In genomic region chr2:84885084-84886055, GRCm38 (mm10) we compare ENCODE assay signal across 9 mouse cellular contexts. TPM values are rescaled to one million over a fixed set of nuclear protein-coding genes. Genes with fewer than 3 reads are reported as not detected.
A peak's percentile ranks its signal among the peaks of the same experiment; 100 is the strongest.
DNase-seq lines count a peak whose midpoint lies in the region; ATAC-seq and TF ChIP-seq lines count a peak whose summit lies in the region.
"Had no signal": no experiment of that assay in that cellular context is flagged by ENCODE, and none has a peak within 500 bp of the region (broad histone marks: within the 10 kb centered on the region; RNA-seq: fewer than 3 reads in every experiment).

No protein-coding gene starts in this region.

- H3K27me3 ChIP-seq in lung, embryonic 16.5 days (ENCODE audit: control insufficient read depth, insufficient read depth, low read depth, low read length), result peaks cover 81% of the 10 kb centered on the region
- peaks cover 68% of the 10 kb centered on the region for H3K27me3 ChIP-seq in intestine, postnatal 0 days (replicated peaks; ENCODE audit: control insufficient read depth, insufficient read depth, low read length)

- 15% methylated on average over 21 of the region's 23 CpGs for WGBS in lung, embryonic 16.5 days
- WGBS in intestine, postnatal 0 days, result 23% methylated on average over 22 of the region's 23 CpGs

- TF ChIP-seq CTCF in intestine, postnatal 0 days (IDR thresholded peaks at IDR 0.05; ENCODE audit: low read depth), result no peak

- no peaks in the 10 kb centered on the region for H3K36me3 ChIP-seq in lung, embryonic 16.5 days (ENCODE audit: control insufficient read depth, insufficient read depth, low read length)
- no peaks in the 10 kb centered on the region for H3K36me3 ChIP-seq in intestine, postnatal 0 days (ENCODE audit: control insufficient read depth, insufficient read depth)

- peak; percentile 91 for DNase-seq in heart, adult 11 months
- DNase-seq in heart, adult 9 months (ENCODE audit: low spot score in 2 of 2), result no peak
- no peak for DNase-seq in lung, postnatal 25 days (ENCODE audit: low spot score)
- peak; percentile 44 for DNase-seq in retina, embryonic 14.5 days (ENCODE audit: low spot score)
- no peak for DNase-seq in urinary bladder, postnatal 4 days (ENCODE audit: low spot score in 2 of 2)

- no peaks in the 10 kb centered on the region for H3K9me3 ChIP-seq in lung, embryonic 16.5 days (ENCODE audit: control insufficient read depth, low read length)
- no peaks in the 10 kb centered on the region for H3K9me3 ChIP-seq in intestine, postnatal 0 days (ENCODE audit: control insufficient read depth)
- H3K9me3 ChIP-seq: megakaryocyte, embryonic 14.5 days had no signal

- peak overlapping the region; percentile 96; the same call in 1 of the 2 replicates for H3K4me2 ChIP-seq in lung, embryonic 16.5 days (ENCODE audit: low read depth, low read length)
- peak overlapping the region; percentile 87 for H3K4me2 ChIP-seq in intestine, postnatal 0 days (replicated peaks; ENCODE audit: low read depth)

- H3K9ac ChIP-seq in lung, embryonic 16.5 days (ENCODE audit: low read length), result no peak overlapping the region
- H3K9ac ChIP-seq in intestine, postnatal 0 days (ENCODE audit: low read depth, low read length), result no peak overlapping the region

- ATAC-seq in lung, embryonic 16.5 days (ENCODE audit: low read depth), result no peak
- no peak for ATAC-seq in intestine, postnatal 0 days
- ATAC-seq in megakaryocyte, adult 5-6 weeks (ENCODE audit: poor library complexity, severe bottlenecking), result no peak

- peaks cover 40% of the 10 kb centered on the region for H3K4me1 ChIP-seq in lung, embryonic 16.5 days (replicated peaks; ENCODE audit: control insufficient read depth, insufficient read depth, low read length)
- peaks cover 11% of the 10 kb centered on the region; the same call in 1 of the 2 replicates for H3K4me1 ChIP-seq in intestine, postnatal 0 days (replicated peaks; ENCODE audit: control insufficient read depth, insufficient read depth, low read length)

- no peak overlapping the region for H3K27ac ChIP-seq in lung, embryonic 16.5 days (ENCODE audit: low read length)
- H3K27ac ChIP-seq in intestine, postnatal 0 days (ENCODE audit: low read depth, low read length), result no peak overlapping the region

- H3K4me3 ChIP-seq in lung, embryonic 16.5 days (ENCODE audit: low read length), result no peak overlapping the region; the same call in 1 of the 2 replicates
- H3K4me3 ChIP-seq in intestine, postnatal 0 days (ENCODE audit: low read depth, low read length), result no peak overlapping the region; the same call in 1 of the 2 replicates

RNA-seq across cellular contexts. Expression of gene Rtn4rl2, which starts 1.1 kb away (rescaled TPM):
- 0.16 and 0.31 TPM in 2 replicates for polyA plus RNA-seq in lung, embryonic 16.5 days (2015; fragmentation: Nextera tagmentation; extraction: Ambion mirVana)
- polyA plus RNA-seq in intestine, postnatal 0 days (2015; fragmentation: Nextera tagmentation; extraction: Ambion mirVana), result 0.98 and 1.0 TPM in 2 replicates
- not detected in 2 replicates for total RNA-seq in megakaryocyte, adult 5-6 weeks (2015)
- total RNA-seq in megakaryocyte, adult 5-6 weeks (2017), result not detected in 2 replicates

RNA-seq across cellular contexts. Expression of gene Slc43a1, which starts 46.7 kb away (rescaled TPM):
- polyA plus RNA-seq in lung, embryonic 16.5 days (2015; fragmentation: Nextera tagmentation; extraction: Ambion mirVana), result 16.5 and 20.4 TPM in 2 replicates
- polyA plus RNA-seq in intestine, postnatal 0 days (2015; fragmentation: Nextera tagmentation; extraction: Ambion mirVana), result 3.6 and 4.1 TPM in 2 replicates
- 3.7 and 5.2 TPM in 2 replicates for total RNA-seq in megakaryocyte, adult 5-6 weeks (2015)
- total RNA-seq in megakaryocyte, adult 5-6 weeks (2017), result 1.6 and 3.1 TPM in 2 replicates

RNA-seq across cellular contexts. Expression of gene Slc43a3, which starts 51.0 kb away (rescaled TPM):
- polyA plus RNA-seq in lung, embryonic 16.5 days (2015; fragmentation: Nextera tagmentation; extraction: Ambion mirVana), result 87.3 and 92.8 TPM in 2 replicates
- polyA plus RNA-seq in intestine, postnatal 0 days (2015; fragmentation: Nextera tagmentation; extraction: Ambion mirVana), result 42.5 and 48.0 TPM in 2 replicates
- total RNA-seq in megakaryocyte, adult 5-6 weeks (2015), result 51.4 and 53.0 TPM in 2 replicates
- total RNA-seq in megakaryocyte, adult 5-6 weeks (2017), result 41.9 and 45.2 TPM in 2 replicates

RNA-seq across cellular contexts. Expression of gene Timm10, which starts 58.6 kb away (rescaled TPM):
- polyA plus RNA-seq in lung, embryonic 16.5 days (2015; fragmentation: Nextera tagmentation; extraction: Ambion mirVana), result 36.9 and 39.3 TPM in 2 replicates
- 51.9 and 59.2 TPM in 2 replicates for polyA plus RNA-seq in intestine, postnatal 0 days (2015; fragmentation: Nextera tagmentation; extraction: Ambion mirVana)
- 17.7 and 18.6 TPM in 2 replicates for total RNA-seq in megakaryocyte, adult 5-6 weeks (2015)
- 14.2 and 19.8 TPM in 2 replicates for total RNA-seq in megakaryocyte, adult 5-6 weeks (2017)

Comparison
In these comparisons a context has a peak if more than half of its experiments do, and no peak if none do; other contexts are left out.
1. DNase-seq: peak in heart, adult 11 months (single experiment) and retina, embryonic 14.5 days (single experiment); none in heart, adult 9 months (0 of 2), lung, postnatal 25 days (single experiment) and urinary bladder, postnatal 4 days (0 of 2).